Mouse (Mus musculus) layer of hippocampus, adult 18-20 months (tissue): ENCODE measurements around the gene Mptx2. TPM values are rescaled to one million over a fixed set of nuclear protein-coding genes. Genes with fewer than 3 reads are reported as not detected.
"Not testable (repeated sequence)": the region's sequence is repeated elsewhere in the genome, so short reads cannot be mapped to it uniquely, and the experiment has no call there.

Experiments used
- DNase-seq, 2 experiments: peaks; one replicate each; pipeline ENCODE4 v3.0.0; 2022; ENCODE audit warnings: low spot score in 2 of 2
- long read RNA-seq: library from polyadenylated mRNA; stranded (forward); transcript quantifications from one replicate; pipeline ENCODE4 v2.0.0, GENCODE M21; 2021
- total RNA-seq, 2 experiments: library from RNA; stranded (reverse); gene quantifications; 2 replicates each; pipeline ENCODE4 v1.2.3; 2021

The Mptx2 gene
- total RNA-seq: not detected
- long read RNA-seq: 0 reads

DNA sequence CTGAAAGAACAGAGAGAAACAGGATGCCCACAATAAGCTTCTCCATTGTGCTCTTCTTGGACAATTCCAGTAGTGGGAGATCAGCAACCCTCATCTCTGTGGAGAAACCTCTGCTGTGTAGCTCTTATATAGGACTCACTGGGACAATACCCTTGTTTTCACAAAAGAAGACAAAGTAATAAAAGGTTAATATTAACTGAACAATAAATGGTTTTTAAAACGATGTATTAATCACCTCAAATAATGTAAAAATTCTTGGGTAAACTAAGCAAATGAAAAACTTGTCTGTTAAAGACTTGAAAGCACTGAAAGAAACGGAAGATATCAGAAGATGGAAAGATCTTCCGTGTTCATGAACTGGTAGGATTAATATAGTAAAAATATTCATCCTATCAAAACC, at the start of gene Mptx2:
Gene Mptx2, minus strand, starts transcription at position 101 of the 400 bp plus-strand sequence.
- DNase-seq: no peak

DNA sequence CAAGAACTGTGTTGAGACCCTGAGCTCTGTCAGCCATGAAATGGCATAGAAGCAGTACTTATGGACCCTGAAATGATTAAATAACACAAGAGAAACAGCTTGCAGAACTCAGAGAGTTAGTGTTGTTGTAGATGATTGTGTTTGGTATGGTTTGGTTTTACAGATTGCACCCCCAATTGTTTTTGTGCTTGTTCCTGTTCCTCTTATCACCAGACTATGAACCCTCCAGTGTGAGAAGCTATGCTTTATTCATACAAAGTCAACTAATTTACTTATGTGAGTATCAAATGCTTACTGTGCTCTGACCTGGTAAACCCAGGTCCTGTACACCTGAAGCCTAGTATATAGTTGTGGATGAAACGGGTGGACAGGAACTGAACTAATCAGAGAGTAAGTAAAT, 49.0 kb upstream of the Mptx2 start:
- no peak for DNase-seq

DNA sequence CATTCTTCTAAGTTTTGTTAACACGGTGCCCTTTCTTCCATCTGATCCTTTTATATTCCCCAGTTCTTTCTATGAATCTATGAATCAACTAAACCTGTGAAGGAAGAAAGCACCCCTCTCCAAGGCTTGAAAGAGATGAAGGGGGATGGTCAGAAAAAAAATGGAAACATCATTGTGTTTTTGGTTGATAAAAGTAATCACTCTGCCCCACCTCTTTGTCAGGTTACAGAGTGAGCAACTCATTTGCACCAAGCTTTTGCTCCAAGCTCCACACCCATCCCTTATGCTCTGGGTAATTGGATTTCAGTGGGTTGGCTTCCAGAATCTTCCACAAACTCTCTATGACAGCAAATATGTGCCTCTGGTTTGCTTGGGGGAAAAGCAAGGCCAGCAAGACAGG, 47.8 kb upstream of the Mptx2 start:
- no peak for DNase-seq

DNA sequence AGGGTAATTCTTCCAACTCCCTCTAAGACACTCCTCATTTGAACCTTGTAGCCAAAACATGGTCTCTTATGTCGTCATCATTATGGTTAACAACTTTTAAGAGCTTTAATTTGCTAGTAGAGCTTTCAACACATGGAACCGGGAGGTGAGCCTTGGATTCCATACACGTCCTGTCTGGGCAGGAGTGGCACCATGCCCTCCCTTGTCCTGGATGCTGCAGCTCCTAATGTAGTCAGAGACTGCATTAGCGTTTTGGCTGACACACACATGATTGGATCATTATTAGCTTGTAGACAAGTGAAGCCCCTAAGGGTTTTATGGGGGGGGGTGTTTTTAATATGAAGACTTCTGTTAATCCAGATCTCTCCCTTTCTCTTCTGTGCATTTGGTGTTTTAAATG, 47.4 kb upstream of the Mptx2 start:
- DNase-seq: no peak

DNA sequence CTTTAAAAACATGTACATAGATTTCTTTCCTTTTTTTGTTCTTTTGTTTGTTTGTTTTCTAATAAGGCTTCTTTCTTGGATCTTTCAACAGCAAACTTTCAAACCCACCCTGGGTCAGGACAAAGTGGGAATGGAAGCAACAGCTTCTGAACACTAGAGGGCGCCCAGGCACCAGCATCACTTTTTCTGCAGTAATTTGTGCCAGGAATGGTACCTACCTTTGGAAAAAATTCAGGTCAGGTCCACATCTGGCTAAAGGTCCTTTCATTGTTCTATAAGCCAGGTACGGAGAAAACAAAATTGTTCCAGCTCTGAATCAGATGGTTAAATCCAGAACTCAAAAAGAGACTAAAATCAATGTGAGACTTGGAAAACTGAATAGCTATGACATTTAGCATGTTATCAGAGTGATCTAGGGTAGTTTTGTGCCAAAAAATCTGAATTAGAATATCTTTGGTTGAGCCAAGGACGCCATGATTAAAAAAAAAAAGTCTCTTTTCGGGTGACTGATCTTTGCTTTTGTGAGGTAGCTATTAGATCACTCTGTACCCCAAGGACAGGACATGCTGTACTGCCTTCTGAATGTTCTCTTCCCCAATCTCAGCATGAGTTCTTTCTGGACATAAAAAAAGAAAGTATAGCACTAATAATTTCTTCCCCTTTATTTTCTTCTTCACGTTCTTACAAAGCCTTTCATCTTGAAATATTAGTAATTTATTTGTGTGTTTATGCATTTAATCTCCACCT, 46.4 kb upstream of the Mptx2 start:
- DNase-seq: peak in 1 of 2 experiments; percentile 63

DNA sequence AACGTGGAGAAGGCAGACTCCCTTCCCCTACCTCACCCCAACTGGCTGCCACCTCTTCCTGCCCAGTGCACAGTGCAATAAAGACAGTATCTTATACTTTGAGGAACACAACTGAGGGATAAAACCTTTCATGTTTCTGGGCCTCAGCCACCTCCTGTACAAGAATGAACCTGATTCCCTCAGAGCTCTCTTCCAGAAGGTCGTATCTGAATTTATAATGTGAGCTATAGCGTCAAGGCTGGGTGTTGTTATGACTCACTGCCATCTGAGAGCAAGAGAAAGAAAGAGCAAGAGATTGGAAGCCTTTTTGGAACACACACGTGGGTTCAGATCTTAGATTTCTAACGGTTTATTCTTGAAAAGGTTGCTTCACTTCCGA, 44.7 kb upstream of the Mptx2 start:
- no peak for DNase-seq

DNA sequence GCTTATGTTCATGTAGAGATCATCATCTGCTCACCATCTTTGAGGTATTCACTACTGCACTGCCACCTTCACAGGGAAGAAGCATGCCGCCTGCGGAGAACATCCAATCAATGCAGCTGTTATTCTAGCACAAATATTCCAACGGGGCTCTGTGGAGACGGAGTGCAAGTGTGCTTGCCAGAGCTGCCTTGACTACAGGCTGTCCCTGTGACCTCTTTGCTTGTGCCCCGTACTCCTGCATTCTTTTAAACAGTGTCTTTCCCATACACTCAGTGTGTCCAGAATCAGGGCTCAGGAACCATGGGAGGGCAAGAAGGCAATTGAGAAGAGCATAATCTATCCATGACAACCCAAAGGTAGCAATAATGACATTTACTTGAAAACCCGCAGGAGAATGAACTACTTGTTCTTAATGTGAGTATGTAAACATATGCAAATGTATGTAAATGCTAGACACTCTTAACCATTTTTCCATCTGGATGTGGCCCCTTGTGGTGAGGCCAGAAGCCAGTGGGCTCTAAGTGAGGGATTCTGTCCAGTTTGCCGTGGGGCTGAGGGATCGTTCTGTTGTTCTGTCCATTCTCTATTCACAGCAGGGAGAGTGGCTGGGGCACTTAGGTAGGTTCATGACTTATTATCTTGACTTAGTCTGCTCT, 44.1 kb upstream of the Mptx2 start:
- no peak for DNase-seq

DNA sequence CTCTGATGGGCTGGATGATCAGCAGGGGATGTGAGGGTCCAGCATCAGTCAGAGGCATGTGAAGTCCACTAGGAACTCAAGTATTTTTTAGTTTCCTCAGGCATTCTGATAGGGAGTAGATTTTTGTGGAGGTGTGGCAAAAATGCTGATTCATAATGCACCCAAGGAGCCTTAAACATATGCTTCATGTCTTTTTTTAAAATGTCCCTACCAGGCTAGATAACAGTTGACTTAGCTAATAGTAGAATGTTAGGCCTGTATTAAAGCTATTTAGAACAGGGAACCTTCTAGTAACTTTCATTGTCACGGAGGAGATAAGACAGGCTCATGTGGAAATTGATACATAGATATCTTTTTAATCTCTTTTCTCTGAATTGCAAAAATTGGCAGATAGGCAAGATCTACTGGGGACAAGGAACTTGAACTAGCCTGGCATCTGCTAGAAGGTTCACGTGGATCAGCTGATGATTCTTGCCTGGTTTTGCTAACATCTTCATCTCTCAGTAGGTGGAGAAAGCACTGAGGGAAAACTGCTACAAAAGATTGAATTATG, 40.4 kb upstream of the Mptx2 start:
- no peak for DNase-seq

DNA sequence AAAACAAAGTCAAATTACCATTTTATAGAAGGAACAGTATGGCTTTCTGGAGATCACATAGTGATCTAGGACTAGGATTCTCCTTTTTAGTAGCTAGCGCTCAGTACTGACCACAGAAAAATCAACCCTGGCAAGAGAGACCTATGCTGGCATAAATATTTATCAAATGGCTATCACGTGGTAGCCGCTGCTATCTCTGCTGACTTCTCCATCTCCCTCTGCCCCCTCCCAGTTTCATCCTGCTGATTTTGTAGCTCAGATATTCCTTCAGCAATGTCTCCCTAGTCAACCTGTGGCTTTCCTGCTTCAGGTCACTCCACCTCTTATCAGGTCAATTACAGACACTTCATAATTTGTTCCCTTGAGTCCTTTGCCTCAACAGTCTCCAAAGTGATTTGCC, 38.1 kb upstream of the Mptx2 start:
- no peak for DNase-seq

DNA sequence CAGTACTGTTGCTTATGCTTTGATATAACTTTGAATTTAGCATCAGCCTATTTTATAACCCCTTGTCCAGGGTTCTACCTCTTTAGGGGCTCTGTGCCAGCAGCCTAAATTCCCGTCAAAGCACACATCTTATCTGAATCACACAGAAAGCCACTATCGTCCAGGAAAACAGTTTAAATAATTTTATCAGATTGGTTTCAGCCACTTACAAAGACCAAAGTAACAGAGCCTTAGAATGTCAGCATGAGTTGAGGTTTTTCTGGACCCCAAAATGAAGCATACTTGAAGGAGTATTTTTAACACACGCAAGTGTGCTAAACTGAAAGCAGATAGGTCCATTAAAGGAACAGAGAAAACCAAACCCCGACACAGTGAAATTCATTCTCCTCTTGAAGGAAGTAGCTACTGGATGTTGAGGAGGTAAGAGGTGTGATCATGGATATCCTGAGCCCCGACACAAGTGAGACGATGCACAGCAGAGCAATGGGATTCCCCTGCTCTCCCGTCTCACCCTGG, 36.0 kb upstream of the Mptx2 start:
- DNase-seq: not testable (repeated sequence)

DNA sequence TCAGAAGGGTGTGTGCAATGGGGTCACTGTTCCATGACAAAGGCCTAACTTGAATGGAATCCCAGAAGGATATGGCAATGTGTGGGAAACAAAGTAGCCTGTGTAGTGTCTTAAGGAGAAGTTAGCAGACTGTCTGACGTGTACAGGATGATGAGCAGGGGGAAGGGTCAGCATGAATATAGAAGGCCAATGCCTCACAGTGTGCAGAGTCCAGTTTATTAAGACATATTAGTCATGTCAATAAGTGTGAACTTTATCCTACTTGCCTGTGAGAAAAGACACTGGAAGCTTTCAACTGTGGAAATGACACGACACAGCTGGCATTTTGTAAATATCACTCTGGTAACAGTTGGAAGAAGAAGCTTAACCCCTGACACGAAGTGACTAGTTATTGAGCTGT, 25.2 kb upstream of the Mptx2 start:
- DNase-seq: not testable (repeated sequence)

DNA sequence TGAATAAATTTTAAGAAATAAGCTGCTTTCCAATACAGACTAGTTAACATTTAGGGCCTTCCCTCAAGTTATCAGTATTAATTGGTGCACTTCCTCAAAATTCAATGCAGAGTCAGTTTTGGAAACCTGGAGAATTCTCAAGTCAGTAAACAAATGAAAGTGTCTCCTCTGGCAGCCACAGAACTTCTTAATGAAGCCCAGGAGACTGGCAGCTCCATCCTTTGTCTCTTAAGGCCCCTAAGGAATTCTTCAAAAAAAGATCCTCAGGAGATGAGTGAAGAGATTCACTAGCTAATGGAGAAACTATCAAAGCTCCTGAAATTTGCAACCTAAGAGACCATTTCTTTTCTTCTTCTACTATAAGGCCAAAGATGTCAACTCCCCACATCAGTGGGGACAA, 11.9 kb downstream of the Mptx2 start, which contains the start of gene Olfr418:
Gene Olfr418, plus strand, starts transcription at position 301 of the 400 bp plus-strand sequence.
- DNase-seq: no peak

DNA sequence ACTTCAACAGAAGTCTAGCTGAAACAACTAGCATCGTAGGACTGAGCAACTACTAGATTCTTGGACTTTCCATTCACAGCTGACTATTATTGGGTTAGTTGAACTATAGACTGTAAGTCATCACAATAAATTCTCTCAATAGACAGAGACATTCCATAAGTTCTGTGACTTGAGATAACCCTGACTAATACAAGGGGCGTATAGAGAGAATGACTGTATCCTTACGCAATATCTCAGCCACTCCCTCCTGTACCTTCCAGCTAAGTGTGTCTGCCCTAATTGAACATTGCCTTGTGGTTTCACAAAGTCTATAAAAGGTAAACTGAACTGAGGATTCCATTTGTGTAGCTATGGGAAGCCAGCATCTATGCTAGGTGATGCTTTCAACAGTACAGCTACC, 27.7 kb downstream of the Mptx2 start:
- no peak for DNase-seq

DNA sequence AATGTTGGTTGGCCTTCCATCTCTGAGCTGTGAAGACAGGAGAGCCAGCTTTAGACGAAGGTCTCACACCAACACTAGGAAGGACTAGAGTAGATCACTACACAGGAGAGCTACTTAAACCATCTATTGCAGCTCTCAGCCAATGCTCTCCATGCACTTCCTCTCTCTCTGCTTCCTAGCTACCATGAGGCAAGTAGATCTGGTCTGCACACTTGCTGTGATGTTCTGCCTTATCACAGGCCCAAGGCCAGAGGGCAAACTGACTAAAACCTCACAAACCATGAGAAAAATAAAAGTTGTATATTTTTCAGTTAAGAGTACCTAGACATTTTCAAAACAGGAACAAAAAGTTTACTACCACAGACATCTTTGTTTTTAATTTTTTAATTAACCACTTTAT, 40.6 kb downstream of the Mptx2 start:
- DNase-seq: not testable (repeated sequence)

DNA sequence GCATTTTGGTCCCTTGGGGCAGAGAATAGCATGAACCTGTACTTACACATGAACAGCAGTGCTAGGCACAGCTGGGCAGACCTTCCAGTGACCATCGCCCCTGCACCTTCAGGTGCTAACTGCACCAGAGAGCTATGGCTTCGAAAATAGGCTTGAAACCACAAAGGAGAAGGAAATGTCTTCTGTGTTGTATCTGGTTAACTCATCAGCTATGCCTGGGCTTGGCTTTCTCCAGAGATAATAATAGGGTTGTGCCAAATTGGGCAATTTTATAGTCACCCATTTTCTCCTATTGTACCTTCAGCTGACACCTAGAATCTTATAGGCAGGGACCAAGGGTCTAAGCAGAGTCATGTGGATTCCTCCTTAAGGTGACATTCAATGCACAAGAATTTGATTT, 50.5 kb downstream of the Mptx2 start, which contains the start of gene Fcer1a:
Gene Fcer1a, minus strand, starts transcription at position 134 of the 400 bp plus-strand sequence.
- DNase-seq: no peak

Other genes starting within 250 kb of the Mptx2 start
- not detected for gene Olfr1408, start 140.4 kb downstream of the Mptx2 start, total RNA-seq
- gene Olfr1406, start 87.1 kb downstream of the Mptx2 start, total RNA-seq: not detected
- not detected for gene Olfr218, start 80.0 kb downstream of the Mptx2 start, total RNA-seq
- not detected for gene Olfr1404, start 65.4 kb downstream of the Mptx2 start, total RNA-seq
- gene Fcer1a, start 50.6 kb downstream of the Mptx2 start, total RNA-seq: not detected
- gene Olfr418, start 11.8 kb downstream of the Mptx2 start, total RNA-seq: not detected
- 10 to 100 TPM; 55.2 to 58.1 TPM for gene Ackr1, start 56.0 kb upstream of the Mptx2 start, total RNA-seq
- 1 to 10 TPM; 3.1 to 3.3 TPM for gene Aim2, start 73.1 kb upstream of the Mptx2 start, total RNA-seq
- 100 to 1,000 TPM; 357 to 369 TPM for gene Cadm3, start 89.9 kb upstream of the Mptx2 start, total RNA-seq
- gene Ifi206, start 213.3 kb upstream of the Mptx2 start, total RNA-seq: not detected